Mouse (Mus musculus) midbrain, embryonic 14.5 days (tissue): ENCODE results near the gene Mtfr2. TPM values are rescaled to one million over a fixed set of nuclear protein-coding genes. Genes with fewer than 3 reads are reported as not detected.

Experiments used
- ATAC-seq: fragments of 200-750 bp; cut with Nextera tagmentation; 2 replicates; pipeline ENCODE4 v1.8.0; 2017; ENCODE audit warnings: moderate number of reproducible peaks, moderate library complexity; ENCODE audit not compliant: low FRiP score, low TSS enrichment
- DNase-seq: peaks from one replicate; pipeline ENCODE4 v3.0.0-alpha.2; 2015
- H3K27ac ChIP-seq: fragments of 300-500 bp; sonication (generic); replicated peaks from 2 replicates; pipeline ENCODE4 v1.5.1; 2014; ENCODE audit warnings: mild to moderate bottlenecking, low read depth, low read length, moderate library complexity
- H3K27me3 ChIP-seq: fragments of 300-500 bp; sonication (generic); 2 replicates; pipeline ENCODE4 v1.6.1; 2014; ENCODE audit warnings: low read length, control low read depth, mixed read lengths; ENCODE audit not compliant: control insufficient read depth, insufficient read depth
- H3K36me3 ChIP-seq: fragments of 300-500 bp; sonication (generic); 2 replicates; pipeline ENCODE4 v1.6.1; 2014; ENCODE audit warnings: low read length, control low read depth; ENCODE audit not compliant: control insufficient read depth, insufficient read depth
- H3K4me1 ChIP-seq: fragments of 300-500 bp; sonication (generic); 2 replicates; pipeline ENCODE4 v1.6.1; 2014; ENCODE audit warnings: mild to moderate bottlenecking, antibody characterized with exemption, low read length, control low read depth; ENCODE audit not compliant: control insufficient read depth, insufficient read depth
- H3K4me2 ChIP-seq: fragments of 300-500 bp; sonication (generic); 2 replicates; pipeline ENCODE4 v1.6.1; 2014; ENCODE audit warnings: mild to moderate bottlenecking, low read length, moderate library complexity
- H3K4me3 ChIP-seq: fragments of 300-500 bp; sonication (generic); replicated peaks from 2 replicates; pipeline ENCODE4 v1.5.1; 2014; ENCODE audit warnings: low read depth, low read length
- H3K9ac ChIP-seq: fragments of 300-500 bp; sonication (generic); replicated peaks from 2 replicates; pipeline ENCODE4 v1.6.1; 2014; ENCODE audit warnings: mild to moderate bottlenecking, low read length, moderate library complexity
- H3K9me3 ChIP-seq: fragments of 300-500 bp; sonication (generic); 2 replicates; pipeline ENCODE4 v1.6.1; 2016; ENCODE audit warnings: low read length, control low read depth, mixed read lengths; ENCODE audit not compliant: control insufficient read depth
- WGBS: fragments of 180-500 bp; shearing (Covaris S2); extraction: QIAGEN DNeasy Blood & Tissue Kit; methylation state at CpG from one replicate; pipeline ENCODE4 v1.1.7; 2014; 5-methylcytosine and 5-hydroxymethylcytosine counted together
- polyA plus RNA-seq: library from polyadenylated mRNA; unstranded; fragments of >200 nt; fragmentation: Nextera tagmentation; extraction: Ambion mirVana; gene quantifications from 2 replicates; pipeline ENCODE4 v1.2.1, GENCODE M21; 2014

Gene Mtfr2
- polyA plus RNA-seq, 1 experiment from 2014 or later = 0.68 TPM

DNA sequence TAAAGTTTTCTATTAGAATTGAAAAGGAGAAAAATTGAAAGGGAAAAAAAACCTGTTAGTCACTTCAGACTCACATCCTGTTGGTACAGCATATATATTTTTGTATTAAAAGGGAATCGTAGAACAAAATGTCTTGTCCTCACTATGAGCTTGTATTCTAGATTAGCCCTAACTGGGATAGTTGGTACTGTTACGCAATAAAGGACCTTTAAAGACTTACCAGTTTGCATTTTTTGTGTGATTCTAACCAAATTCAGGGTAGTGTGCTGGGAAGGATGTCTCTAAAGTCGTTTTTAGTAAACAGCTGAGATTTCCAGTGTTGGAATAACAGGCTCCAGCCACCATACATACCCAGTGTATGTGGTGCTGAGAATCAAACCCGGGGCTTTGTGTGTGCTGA, 33.6 kb upstream of the Mtfr2 start:
- no peaks in the 10 kb centered on the region for H3K9me3 ChIP-seq
- H3K9ac ChIP-seq = no peak overlapping the region
- H3K36me3 ChIP-seq = peaks cover 9% of the 10 kb centered on the region
- peak overlapping the region; percentile 79; the same call in 1 of the 2 replicates for H3K4me3 ChIP-seq
- 88% methylated on average over 4 of the region's 4 CpGs for WGBS
- H3K4me2 ChIP-seq = peak overlapping the region; percentile 63
- DNase-seq (no peak), ATAC-seq (no peak)
- H3K27ac ChIP-seq = no peak overlapping the region
- H3K27me3 ChIP-seq = no peaks in the 10 kb centered on the region
- H3K4me1 ChIP-seq = peaks cover 26% of the 10 kb centered on the region

DNA sequence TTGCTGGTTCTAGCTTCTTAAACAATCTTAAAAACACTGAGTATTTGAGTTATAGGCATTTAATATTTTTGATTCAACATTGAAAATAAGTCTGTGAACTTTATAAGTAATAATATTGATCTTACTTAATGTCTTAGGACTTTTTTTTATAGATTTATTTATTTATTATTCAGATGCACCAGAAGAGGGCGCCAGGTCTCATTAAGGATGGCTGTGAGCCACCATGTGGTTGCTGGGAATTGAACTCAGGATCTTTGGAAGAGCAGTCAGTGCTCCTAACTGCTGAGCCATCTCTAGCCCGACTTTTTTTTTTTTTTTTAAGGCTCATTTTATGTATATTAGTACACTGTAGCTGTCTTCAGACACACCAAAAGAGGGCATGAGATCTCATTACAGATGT, 32.8 kb upstream of the Mtfr2 start:
- no peak for ATAC-seq

DNA sequence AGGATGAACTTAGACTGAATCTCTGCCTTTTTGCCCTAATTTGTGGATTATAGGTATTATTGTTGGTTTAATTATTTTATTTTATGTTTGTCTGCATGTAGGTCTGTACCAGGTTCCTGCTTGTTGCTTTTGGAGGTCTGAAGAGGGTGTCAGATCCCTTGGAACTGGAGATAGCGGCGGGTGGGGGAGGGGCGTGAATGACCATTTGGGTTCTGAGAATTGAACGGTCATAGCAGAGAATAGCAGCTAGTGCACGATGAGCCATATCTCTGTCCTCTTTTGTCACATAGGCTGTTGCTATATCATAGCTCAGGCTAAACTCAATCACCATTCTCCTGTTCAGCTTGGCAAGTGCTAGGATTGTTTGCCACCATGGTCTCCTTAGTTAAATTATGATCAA, 30.1 kb upstream of the Mtfr2 start:
- Histone ChIP-seq H3K9me3 (no peaks in the 10 kb centered on the region), H3K4me2 (no peak overlapping the region), H3K9ac (no peak overlapping the region), H3K27ac (no peak overlapping the region), H3K27me3 (no peaks in the 10 kb centered on the region), H3K4me3 (no peak overlapping the region), H3K4me1 (peaks cover 15% of the 10 kb centered on the region), H3K36me3 (peaks cover 25% of the 10 kb centered on the region)
- WGBS = 86% methylated on average over 5 of the region's 5 CpGs
- DNase-seq (no peak), ATAC-seq (no peak)

More for the DNA sequence above, 32.8 kb upstream of the Mtfr2 start:
- Histone ChIP-seq H3K27ac (no peak overlapping the region), H3K4me3 (no peak overlapping the region), H3K27me3 (no peaks in the 10 kb centered on the region), H3K4me2 (no peak overlapping the region), H3K4me1 (peaks cover 26% of the 10 kb centered on the region), H3K9ac (no peak overlapping the region), H3K36me3 (peaks cover 15% of the 10 kb centered on the region), H3K9me3 (no peaks in the 10 kb centered on the region)
- WGBS = 60% methylated on average over 2 of the region's 2 CpGs
- peak; percentile 31 for DNase-seq

DNA sequence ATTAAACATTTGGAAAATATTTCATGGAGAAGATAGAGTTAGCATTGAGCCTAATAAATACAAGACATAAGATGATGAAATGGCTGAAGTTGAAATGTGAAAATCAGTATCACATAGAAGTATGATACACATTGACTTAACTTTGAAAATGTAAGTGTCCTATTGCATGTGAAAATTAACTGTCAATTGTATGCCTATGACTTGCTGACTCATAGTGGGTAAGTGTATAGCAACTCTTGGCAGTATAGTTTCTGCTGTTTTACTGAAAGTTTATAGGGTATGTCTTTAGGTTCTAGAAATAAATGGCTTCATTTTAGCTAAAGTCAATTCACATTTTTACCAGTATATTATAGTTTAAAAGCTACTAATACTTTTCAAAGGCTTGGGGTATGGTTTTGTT, 21.3 kb upstream of the Mtfr2 start:
- Histone ChIP-seq H3K4me3 (no peak overlapping the region), H3K4me2 (no peak overlapping the region), H3K4me1 (no peaks in the 10 kb centered on the region), H3K9ac (no peak overlapping the region), H3K27me3 (no peaks in the 10 kb centered on the region), H3K9me3 (no peaks in the 10 kb centered on the region), H3K27ac (no peak overlapping the region), H3K36me3 (peaks cover 83% of the 10 kb centered on the region)
- DNase-seq (no peak), ATAC-seq (no peak)

DNA sequence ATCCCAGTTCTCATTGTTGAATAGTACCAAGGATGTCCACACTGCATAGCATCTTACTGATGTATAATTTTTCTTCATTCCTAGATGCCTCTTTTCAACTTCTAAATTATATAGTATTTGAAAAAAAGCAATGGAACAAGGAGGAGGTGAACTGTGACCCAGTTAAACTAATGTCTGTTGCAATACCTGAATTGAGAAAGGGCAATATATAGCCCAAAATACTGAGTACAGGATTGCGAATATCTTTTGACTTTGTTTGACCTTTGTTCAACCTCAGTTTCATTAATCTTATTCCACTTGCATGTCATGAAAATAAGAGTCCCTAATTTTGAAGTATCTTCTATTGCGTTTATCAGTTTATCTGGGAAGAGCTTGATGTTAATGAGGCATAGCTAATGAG, 16.3 kb upstream of the Mtfr2 start:
- H3K27me3 ChIP-seq = no peaks in the 10 kb centered on the region
- no peaks in the 10 kb centered on the region for H3K9me3 ChIP-seq
- H3K4me2 ChIP-seq = no peak overlapping the region
- H3K9ac ChIP-seq = no peak overlapping the region
- ATAC-seq (no peak), DNase-seq (no peak)
- WGBS = 94% methylated on average over 2 of the region's 2 CpGs
- H3K4me1 ChIP-seq = no peaks in the 10 kb centered on the region
- no peak overlapping the region for H3K4me3 ChIP-seq
- H3K27ac ChIP-seq = no peak overlapping the region
- peaks cover 85% of the 10 kb centered on the region for H3K36me3 ChIP-seq

DNA sequence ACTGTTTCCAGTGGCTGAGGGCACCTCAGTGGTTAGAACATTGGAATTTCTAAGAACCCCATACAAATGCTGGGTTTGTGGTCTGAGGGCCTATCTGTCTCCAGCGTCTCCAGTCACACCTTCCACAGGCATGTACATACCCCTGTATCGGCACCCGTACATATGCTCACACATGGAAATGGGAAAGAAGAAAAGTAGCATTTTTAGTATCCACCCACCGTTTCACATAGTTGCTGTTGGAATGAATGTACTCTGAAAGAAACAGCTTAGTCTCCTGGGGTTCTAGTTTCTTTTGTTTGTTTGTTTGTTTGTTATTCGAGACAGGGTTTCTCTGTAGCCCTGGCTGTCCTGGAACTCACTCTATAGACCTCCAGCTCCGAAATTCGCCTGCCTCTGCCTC, 9.7 kb upstream of the Mtfr2 start:
- Histone ChIP-seq H3K27me3 (no peaks in the 10 kb centered on the region), H3K9me3 (no peaks in the 10 kb centered on the region), H3K27ac (no peak overlapping the region), H3K4me3 (no peak overlapping the region), H3K4me1 (no peaks in the 10 kb centered on the region), H3K36me3 (peaks cover 80% of the 10 kb centered on the region), H3K9ac (no peak overlapping the region), H3K4me2 (no peak overlapping the region)
- WGBS = 92% methylated on average over 7 of the region's 7 CpGs
- DNase-seq (no peak), ATAC-seq (no peak)

DNA sequence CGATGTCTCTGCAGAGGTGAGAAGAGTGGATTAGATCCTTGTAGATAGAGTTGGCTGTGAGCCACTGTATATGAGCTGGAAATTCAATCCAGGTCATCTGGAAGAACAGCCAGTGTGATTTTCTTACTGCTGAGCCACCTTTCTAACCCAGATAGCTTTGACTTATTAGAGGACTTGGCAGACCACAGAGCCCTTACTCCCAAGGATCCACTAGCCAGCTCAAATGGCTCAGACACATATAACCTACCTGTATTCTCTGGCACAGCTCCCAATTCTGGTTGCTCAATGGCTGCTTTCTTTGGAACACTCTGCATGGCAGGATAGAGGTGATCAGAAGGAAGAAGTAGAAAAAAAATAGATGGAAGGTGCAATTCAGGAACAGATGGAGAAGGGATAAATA, 1.8 kb upstream of the Mtfr2 start:
- peaks cover 7% of the 10 kb centered on the region; the same call in 1 of the 2 replicates for H3K4me1 ChIP-seq
- DNase-seq (no peak), ATAC-seq (no peak)
- H3K36me3 ChIP-seq = peaks cover 45% of the 10 kb centered on the region
- no peak overlapping the region for H3K27ac ChIP-seq
- no peaks in the 10 kb centered on the region for H3K27me3 ChIP-seq
- H3K9me3 ChIP-seq = no peaks in the 10 kb centered on the region
- H3K4me2 ChIP-seq = no peak overlapping the region
- no peak overlapping the region for H3K4me3 ChIP-seq
- WGBS = 90% methylated on average over 1 of the region's 1 CpGs
- no peak overlapping the region for H3K9ac ChIP-seq

DNA sequence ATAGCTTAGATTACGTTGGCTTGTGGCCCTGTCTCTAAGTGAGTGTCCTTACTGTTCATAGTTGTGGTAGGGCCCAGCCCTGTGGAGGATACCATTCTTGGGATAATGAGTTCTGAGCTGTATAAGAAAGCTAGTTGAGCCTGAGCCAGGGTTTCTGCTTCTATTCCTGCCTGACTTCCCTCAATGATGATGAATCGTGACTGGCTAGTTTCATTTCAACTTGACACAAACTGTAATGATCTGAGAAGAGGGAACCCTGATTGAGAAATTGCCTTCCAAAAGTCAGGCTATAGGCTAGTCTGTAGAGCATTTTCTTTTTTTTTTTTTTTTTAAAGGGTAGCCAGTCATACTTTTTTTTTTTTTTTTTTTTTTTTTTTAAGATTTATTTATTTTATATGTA, 1.3 kb downstream of the Mtfr2 start:
- 94% methylated on average over 2 of the region's 2 CpGs for WGBS

DNA sequence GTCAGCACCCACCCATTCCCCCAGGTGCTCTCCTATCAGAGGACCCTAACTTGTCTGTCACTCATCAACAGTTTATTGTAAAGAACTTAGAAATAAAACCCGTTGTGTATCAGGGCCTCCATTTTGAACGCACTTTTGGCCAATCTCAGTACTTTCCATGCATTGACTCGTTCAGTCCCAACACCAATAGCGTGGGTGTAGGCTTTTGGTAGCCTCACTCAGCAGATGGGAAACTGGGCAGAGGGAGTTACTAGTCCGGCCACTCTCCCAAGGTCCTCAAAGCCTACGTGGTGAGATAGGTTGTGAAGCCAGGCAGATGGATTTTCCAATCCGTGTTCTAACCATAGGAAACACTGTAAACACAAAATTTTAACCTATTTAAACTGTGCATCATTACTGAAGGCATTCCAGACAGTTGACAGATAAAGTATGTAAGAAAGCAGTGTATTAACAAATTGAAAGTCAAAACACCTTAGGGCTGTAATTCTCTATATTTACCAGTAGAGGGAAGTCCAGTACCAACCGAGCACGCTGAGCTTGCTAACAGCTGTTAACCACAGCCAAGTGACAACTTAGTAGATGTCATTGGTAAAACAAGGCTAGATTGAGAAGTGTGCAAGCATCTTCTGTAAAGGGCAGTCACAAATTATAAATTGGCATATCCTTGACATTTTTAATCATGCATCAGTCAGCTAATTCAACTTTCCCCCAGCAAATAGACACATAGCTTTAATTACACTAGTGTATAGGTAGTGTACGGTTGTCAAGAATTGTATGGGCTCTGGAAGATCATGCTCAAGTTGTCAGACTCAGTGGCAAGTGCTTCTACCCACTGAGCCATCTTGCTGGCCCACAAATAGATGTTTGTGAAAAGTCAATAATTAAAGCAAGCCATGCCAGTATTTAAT, 14.2 kb downstream of the Mtfr2 start:
- DNase-seq = peak; percentile 83
- H3K9ac ChIP-seq = no peak overlapping the region
- 62% methylated on average over 10 of the region's 10 CpGs for WGBS

More for the DNA sequence above, 1.3 kb downstream of the Mtfr2 start:
- Histone ChIP-seq H3K9ac (no peak overlapping the region), H3K27ac (no peak overlapping the region), H3K9me3 (no peaks in the 10 kb centered on the region), H3K4me3 (no peak overlapping the region), H3K4me2 (no peak overlapping the region), H3K27me3 (no peaks in the 10 kb centered on the region), H3K4me1 (peaks cover 7% of the 10 kb centered on the region; the same call in 1 of the 2 replicates), H3K36me3 (peaks cover 19% of the 10 kb centered on the region)
- DNase-seq = no peak
- no peak for ATAC-seq

More for the DNA sequence above, 14.2 kb downstream of the Mtfr2 start:
- no peaks in the 10 kb centered on the region for H3K4me1 ChIP-seq
- no peak overlapping the region for H3K4me3 ChIP-seq
- no peaks in the 10 kb centered on the region for H3K36me3 ChIP-seq
- H3K27ac ChIP-seq = no peak overlapping the region
- peak; percentile 53; the same call in 1 of the 2 replicates for ATAC-seq
- no peak overlapping the region for H3K4me2 ChIP-seq
- H3K9me3 ChIP-seq = no peaks in the 10 kb centered on the region
- no peaks in the 10 kb centered on the region for H3K27me3 ChIP-seq
